Mouse (Mus musculus) hindbrain, embryonic 11.5 days (tissue): ENCODE measurements around the gene Eefsec. TPM values are rescaled to one million over a fixed set of nuclear protein-coding genes. Genes with fewer than 3 reads are reported as not detected.
A peak's percentile ranks its signal among the peaks of the same experiment; 100 is the strongest.

ENCODE experiments used
- ATAC-seq: fragments of 200-750 bp; cut with Nextera tagmentation; 2 replicates; pipeline ENCODE4 v1.8.0; 2017; ENCODE audit warnings: mild to moderate bottlenecking, moderate TSS enrichment, moderate library complexity; ENCODE audit not compliant: low FRiP score
- DNase-seq: peaks from one replicate; pipeline ENCODE4 v3.0.0-alpha.2; 2015; ENCODE audit warnings: low spot score
- H3K27ac ChIP-seq: fragments of 300-500 bp; sonication (generic); 2 replicates; pipeline ENCODE4 v1.5.1; 2014; ENCODE audit warnings: mild to moderate bottlenecking, low read depth, low read length
- H3K27me3 ChIP-seq: fragments of 300-500 bp; sonication (generic); 2 replicates; pipeline ENCODE4 v1.6.1; 2014; ENCODE audit warnings: mild to moderate bottlenecking, low read length, moderate library complexity, mixed read lengths; ENCODE audit not compliant: control insufficient read depth, insufficient read depth
- H3K36me3 ChIP-seq: fragments of 300-500 bp; sonication (generic); 2 replicates; pipeline ENCODE4 v1.6.1; 2014; ENCODE audit warnings: mild to moderate bottlenecking, low read length, moderate library complexity, mixed read lengths; ENCODE audit not compliant: control insufficient read depth, insufficient read depth
- H3K4me1 ChIP-seq: fragments of 300-500 bp; sonication (generic); replicated peaks from 2 replicates; pipeline ENCODE4 v1.6.1; 2014; ENCODE audit warnings: low read length, mixed read lengths; ENCODE audit not compliant: control insufficient read depth, insufficient read depth
- H3K4me2 ChIP-seq: fragments of 300-500 bp; sonication (generic); replicated peaks from 2 replicates; pipeline ENCODE4 v1.6.1; 2014; ENCODE audit warnings: mild to moderate bottlenecking, low read depth, low read length
- H3K4me3 ChIP-seq: fragments of 300-500 bp; sonication (generic); 2 replicates; pipeline ENCODE4 v1.5.1; 2014; ENCODE audit warnings: low read depth, low read length
- H3K9ac ChIP-seq: fragments of 300-500 bp; sonication (generic); 2 replicates; pipeline ENCODE4 v1.6.1; 2014; ENCODE audit warnings: low read depth, low read length
- H3K9me3 ChIP-seq: fragments of 300-500 bp; sonication (generic); 2 replicates; pipeline ENCODE4 v1.6.1; 2016; ENCODE audit warnings: low read length; ENCODE audit not compliant: control insufficient read depth
- WGBS: fragments of 180-500 bp; shearing (Covaris S2); extraction: QIAGEN DNeasy Blood & Tissue Kit; methylation state at CpG from one replicate; pipeline ENCODE4 v1.1.7; 2014; 5-methylcytosine and 5-hydroxymethylcytosine counted together
- polyA plus RNA-seq: library from polyadenylated mRNA; unstranded; fragments of >200 nt; fragmentation: Nextera tagmentation; extraction: Ambion mirVana; gene quantifications from 2 replicates; pipeline ENCODE4 v1.2.1, GENCODE M21; 2014

Eefsec gene
- polyA plus RNA-seq, 1 experiment from 2014 or later, result 41.9 TPM

GRCm38 (mm10) chr6:88388946-88389345 lies 57.4 kb downstream of the Eefsec start:
- Histone ChIP-seq H3K9me3 (no peaks in the 10 kb centered on the region), H3K27ac (peak overlapping the region; percentile 31; the same call in 1 of the 2 replicates), H3K27me3 (no peaks in the 10 kb centered on the region), H3K9ac (no peak overlapping the region), H3K36me3 (no peaks in the 10 kb centered on the region), H3K4me3 (no peak overlapping the region), H3K4me2 (no peak overlapping the region), H3K4me1 (0 out of 2 replicates have a peak, but pooled peaks cover 4% of the 10 kb centered on the region)
- no peak for DNase-seq
- 57% methylated on average over 5 of the region's 5 CpGs for WGBS
- ATAC-seq, result no peak

GRCm38 (mm10) chr6:88387836-88388724 lies 58.3 kb downstream of the Eefsec start:
- no peaks in the 10 kb centered on the region for H3K27me3 ChIP-seq
- no peak overlapping the region for H3K9ac ChIP-seq
- no peak overlapping the region for H3K4me3 ChIP-seq
- 40% methylated on average over 8 of the region's 8 CpGs for WGBS
- H3K36me3 ChIP-seq, result no peaks in the 10 kb centered on the region
- no peaks in the 10 kb centered on the region for H3K9me3 ChIP-seq
- H3K4me1 ChIP-seq, result 0 out of 2 replicates have a peak, but pooled peaks cover 4% of the 10 kb centered on the region
- H3K4me2 ChIP-seq, result no peak overlapping the region
- DNase-seq (peak; percentile 16), ATAC-seq (peak; percentile 76)
- H3K27ac ChIP-seq, result peak overlapping the region; percentile 51

- no peak overlapping the region for H3K4me3 ChIP-seq
- 69% methylated on average over 8 of the region's 8 CpGs for WGBS
- DNase-seq (no peak), ATAC-seq (no peak)
- H3K4me2 ChIP-seq, result no peak overlapping the region
- no peaks in the 10 kb centered on the region for H3K27me3 ChIP-seq
- no peak overlapping the region for H3K9ac ChIP-seq
- no peaks in the 10 kb centered on the region for H3K36me3 ChIP-seq
- H3K9me3 ChIP-seq, result no peaks in the 10 kb centered on the region
- 0 out of 2 replicates have a peak, but pooled peaks cover 4% of the 10 kb centered on the region for H3K4me1 ChIP-seq
- no peak overlapping the region for H3K27ac ChIP-seq
Measured at GRCm38 (mm10) chr6:88384420-88385053, 61.8 kb downstream of the Eefsec start.

GRCm38 (mm10) chr6:88383734-88384133 lies 62.6 kb downstream of the Eefsec start:
- Histone ChIP-seq H3K4me3 (no peak overlapping the region), H3K9me3 (no peaks in the 10 kb centered on the region), H3K36me3 (no peaks in the 10 kb centered on the region), H3K27ac (no peak overlapping the region), H3K4me2 (no peak overlapping the region), H3K4me1 (0 out of 2 replicates have a peak, but pooled peaks cover 4% of the 10 kb centered on the region), H3K27me3 (no peaks in the 10 kb centered on the region), H3K9ac (no peak overlapping the region)
- ATAC-seq (no peak), DNase-seq (no peak)

- no peaks in the 10 kb centered on the region for H3K27me3 ChIP-seq
- no peak overlapping the region for H3K4me3 ChIP-seq
- H3K9ac ChIP-seq, result no peak overlapping the region
- H3K4me2 ChIP-seq, result no peak overlapping the region
- no peaks in the 10 kb centered on the region for H3K9me3 ChIP-seq
- DNase-seq (no peak), ATAC-seq (no peak)
- no peaks in the 10 kb centered on the region for H3K36me3 ChIP-seq
- H3K4me1 ChIP-seq, result 0 out of 2 replicates have a peak, but pooled peaks cover 2% of the 10 kb centered on the region
- WGBS, result 22% methylated on average over 3 of the region's 3 CpGs
- no peak overlapping the region for H3K27ac ChIP-seq
Measured at GRCm38 (mm10) chr6:88379756-88380155, 66.6 kb downstream of the Eefsec start.

GRCm38 (mm10) chr6:88378829-88379228 lies 67.5 kb downstream of the Eefsec start:
- Histone ChIP-seq H3K27me3 (no peaks in the 10 kb centered on the region), H3K9ac (no peak overlapping the region), H3K4me3 (no peak overlapping the region), H3K9me3 (no peaks in the 10 kb centered on the region), H3K4me1 (0 out of 2 replicates have a peak, but pooled peaks cover 2% of the 10 kb centered on the region), H3K36me3 (no peaks in the 10 kb centered on the region), H3K27ac (no peak overlapping the region), H3K4me2 (no peak overlapping the region)
- ATAC-seq, result no peak
- WGBS, result 97% methylated on average over 1 of the region's 1 CpGs
- DNase-seq, result no peak

- Histone ChIP-seq H3K9ac (no peak overlapping the region), H3K9me3 (no peaks in the 10 kb centered on the region), H3K27ac (no peak overlapping the region), H3K4me3 (no peak overlapping the region), H3K36me3 (no peaks in the 10 kb centered on the region), H3K27me3 (no peaks in the 10 kb centered on the region), H3K4me2 (no peak overlapping the region), H3K4me1 (0 out of 2 replicates have a peak, but pooled peaks cover 2% of the 10 kb centered on the region)
- DNase-seq (no peak), ATAC-seq (no peak)
- WGBS, result 80% methylated on average over 7 of the region's 7 CpGs
Measured at GRCm38 (mm10) chr6:88374247-88374646, 72.1 kb downstream of the Eefsec start.

- H3K27ac ChIP-seq, result no peak overlapping the region
- DNase-seq, result no peak
- ATAC-seq, result no peak
- no peaks in the 10 kb centered on the region for H3K36me3 ChIP-seq
- WGBS, result 89% methylated on average over 8 of the region's 8 CpGs
- H3K4me1 ChIP-seq, result no peaks in the 10 kb centered on the region
- H3K27me3 ChIP-seq, result no peaks in the 10 kb centered on the region
- H3K9me3 ChIP-seq, result no peaks in the 10 kb centered on the region
- no peak overlapping the region for H3K4me2 ChIP-seq
- H3K4me3 ChIP-seq, result no peak overlapping the region
- H3K9ac ChIP-seq, result no peak overlapping the region
Measured at GRCm38 (mm10) chr6:88369851-88370635, 76.3 kb downstream of the Eefsec start.
